Mouse (Mus musculus) olfactory bulb, adult 2 months (tissue): ENCODE measurements around the gene Egf.

ENCODE experiments used
- CTCF ChIP-seq: fragments of 200-500 bp; IDR thresholded peaks from 2 replicates; pipeline ENCODE4 v1.5.1; 2012; ENCODE audit warnings: low read depth, mild to moderate bottlenecking, low read length, moderate library complexity; ENCODE audit not compliant: insufficient read depth
- POLR2A ChIP-seq: fragments of 200-500 bp; IDR thresholded peaks from 2 replicates; pipeline ENCODE4 v1.6.1; 2012; ENCODE audit warnings: mild to moderate bottlenecking, low read depth, low read length, moderate library complexity; ENCODE audit not compliant: insufficient read depth

- TF ChIP-seq CTCF (no peak), POLR2A (no peak)
These were observed 59.2 kb downstream of the Egf start for GRCm38 (mm10) chr3:129695943-129696342.
